Comparison of ENCODE assay signal across 27 mouse cellular contexts in the genomic region with DNA sequence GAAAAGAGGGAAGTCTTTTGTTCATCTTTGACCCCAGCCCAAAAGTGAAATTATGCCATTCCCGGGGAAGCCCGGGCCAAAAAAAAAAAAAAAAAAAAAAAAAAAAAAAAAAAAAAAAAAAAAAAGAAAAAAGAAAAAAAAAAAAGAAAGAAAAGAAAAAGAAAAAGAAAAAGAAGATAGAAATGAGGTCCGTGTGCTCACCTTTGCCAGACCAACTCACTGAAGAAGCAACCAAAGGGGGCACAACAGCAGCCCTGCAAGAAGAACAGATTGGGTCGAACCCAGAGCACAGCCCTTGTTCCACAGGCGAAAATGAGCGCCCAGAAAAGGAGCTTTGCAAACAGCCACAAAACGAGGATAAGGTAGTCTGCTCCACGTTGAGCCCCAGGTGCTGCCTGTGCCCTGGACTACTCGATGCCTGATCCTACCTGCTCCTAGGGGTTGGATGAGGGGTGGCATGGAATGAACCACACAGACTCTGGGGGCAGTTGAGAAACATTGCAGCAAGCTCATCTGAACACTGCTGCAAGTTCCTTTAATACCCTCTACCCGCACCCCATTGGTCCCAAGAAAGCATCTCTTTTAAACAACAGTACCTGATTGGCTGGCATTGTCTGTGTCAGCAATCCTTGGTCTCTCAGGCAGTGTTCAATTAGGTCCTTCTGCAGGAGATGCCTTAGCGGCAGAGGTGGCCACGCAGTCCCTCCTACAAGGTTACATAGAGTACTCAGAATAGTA. TPM values are rescaled to one million over a fixed set of nuclear protein-coding genes. Genes with fewer than 3 reads are reported as not detected.
A peak's percentile ranks its signal among the peaks of the same experiment; 100 is the strongest.
DNase-seq lines count a peak whose midpoint lies in the region; ATAC-seq and TF ChIP-seq lines count a peak whose summit lies in the region.
"Had no signal": no experiment of that assay in that cellular context is flagged by ENCODE, and none has a peak within 500 bp of the region (broad histone marks: within the 10 kb centered on the region; RNA-seq: fewer than 3 reads in every experiment).

No protein-coding gene starts in this region.

- peaks cover 6% of the 10 kb centered on the region; the same call in 1 of the 2 replicates for H3K9me3 ChIP-seq in liver, embryonic 11.5 days (ENCODE audit: control insufficient read depth, low read length)
- H3K9me3 ChIP-seq in liver, postnatal 0 days (ENCODE audit: low read length), result no peaks in the 10 kb centered on the region
- no peaks in the 10 kb centered on the region for H3K9me3 ChIP-seq in MEL (replicated peaks; ENCODE audit: insufficient read depth, low read length)
- H3K9me3 ChIP-seq: embryonic facial prominence, embryonic 10.5 days; embryonic facial prominence, embryonic 15.5 days; forebrain, embryonic 13.5 days; hindbrain, embryonic 12.5 days; intestine, embryonic 15.5 days; limb, embryonic 10.5 days; limb, embryonic 15.5 days; midbrain, embryonic 13.5 days had no signal

- TF ChIP-seq CTCF in liver, postnatal 0 days (IDR thresholded peaks at IDR 0.05; ENCODE audit: low read depth), result no peak
- TF ChIP-seq CTCF in MEL (IDR thresholded peaks at IDR 0.05 in 2 of 3, conservative IDR thresholded peaks at IDR 0.05 in 1 of 3; ENCODE audit: control insufficient read depth in 1 of 3, insufficient read depth in 1 of 3, low read depth in 2 of 3, low read length in 3 of 3, poor library complexity in 1 of 3, severe bottlenecking in 1 of 3), result no peak

- no peaks in the 10 kb centered on the region for H3K79me2 ChIP-seq in MEL (ENCODE audit: control insufficient read depth, insufficient read depth, low read length, poor library complexity)

- no peak overlapping the region for H3K27ac ChIP-seq in liver, embryonic 11.5 days (ENCODE audit: low read depth, low read length)
- no peak overlapping the region for H3K27ac ChIP-seq in liver, postnatal 0 days (ENCODE audit: low read depth)
- no peak overlapping the region for H3K27ac ChIP-seq in MEL (ENCODE audit: control insufficient read depth, low read depth, low read length)
- H3K27ac ChIP-seq: embryonic facial prominence, embryonic 10.5 days; embryonic facial prominence, embryonic 15.5 days; forebrain, embryonic 13.5 days; hindbrain, embryonic 12.5 days; hindbrain, postnatal 0 days; intestine, embryonic 15.5 days; kidney, postnatal 0 days; limb, embryonic 10.5 days; limb, embryonic 15.5 days; liver, embryonic 14.5 days; midbrain, embryonic 13.5 days had no signal

- no peak for DNase-seq in liver, embryonic 11.5 days (ENCODE audit: low spot score)
- DNase-seq in liver, postnatal 0 days, result no peak
- DNase-seq in A20 (ENCODE audit: low read depth, low spot score) (peak; percentile 91), MEL (ENCODE audit: low read depth, low spot score) (peak; percentile 92), ZHBTc4 (ENCODE audit: low read depth, low spot score) (peak; percentile 6)
- DNase-seq in adrenal gland, adult 8-10 months, result no peak
- DNase-seq in cerebellum, postnatal 14 days, result no peak
- no peak for DNase-seq in thymus, postnatal 14 days
- DNase-seq: cerebellum, adult 11-12 months; cerebellum, adult 9-11 months; gastrocnemius, postnatal 10 days; heart, postnatal 14 days; kidney, adult 8-10 months; lung, embryonic 14.5 days; lung, postnatal 14 days; thymus, postnatal 36 days had no signal

- H3K27me3 ChIP-seq in liver, embryonic 11.5 days (replicated peaks; ENCODE audit: control insufficient read depth, insufficient read depth, low read length), result no peaks in the 10 kb centered on the region
- H3K27me3 ChIP-seq in liver, postnatal 0 days (ENCODE audit: insufficient read depth, low read length), result no peaks in the 10 kb centered on the region
- H3K27me3 ChIP-seq in MEL (ENCODE audit: control insufficient read depth in 1 of 2, insufficient read depth in 2 of 2, low read length in 2 of 2), result no peaks in the 10 kb centered on the region
- H3K27me3 ChIP-seq: embryonic facial prominence, embryonic 15.5 days; forebrain, embryonic 13.5 days; hindbrain, embryonic 12.5 days; intestine, embryonic 15.5 days; limb, embryonic 15.5 days; midbrain, embryonic 13.5 days had no signal

- TF ChIP-seq POLR2A in MEL (IDR thresholded peaks at IDR 0.05; ENCODE audit: control insufficient read depth in 1 of 2, insufficient read depth in 1 of 2, low read depth in 1 of 2, low read length in 2 of 2, poor library complexity in 1 of 2), result peak; percentile 57 to 80

- no peak overlapping the region for H3K9ac ChIP-seq in liver, embryonic 11.5 days (ENCODE audit: low read depth, low read length)
- no peak overlapping the region for H3K9ac ChIP-seq in liver, postnatal 0 days (replicated peaks)
- peak overlapping the region; percentile 55 for H3K9ac ChIP-seq in MEL (ENCODE audit: control insufficient read depth, low read depth, low read length, poor library complexity, severe bottlenecking)
- H3K9ac ChIP-seq: embryonic facial prominence, embryonic 15.5 days; forebrain, embryonic 13.5 days; hindbrain, embryonic 12.5 days; intestine, embryonic 15.5 days; limb, embryonic 15.5 days; liver, embryonic 14.5 days; lung, embryonic 14.5 days; midbrain, embryonic 13.5 days had no signal

- H3K36me3 ChIP-seq in liver, embryonic 11.5 days (ENCODE audit: control insufficient read depth, insufficient read depth, low read length), result no peaks in the 10 kb centered on the region
- H3K36me3 ChIP-seq in liver, postnatal 0 days (replicated peaks; ENCODE audit: insufficient read depth, low read length), result no peaks in the 10 kb centered on the region
- no peaks in the 10 kb centered on the region; a peak in 2 of 4 replicates for H3K36me3 ChIP-seq in MEL (ENCODE audit: control insufficient read depth in 1 of 2, insufficient read depth in 2 of 2, low read length in 2 of 2)
- H3K36me3 ChIP-seq: embryonic facial prominence, embryonic 10.5 days; embryonic facial prominence, embryonic 15.5 days; hindbrain, embryonic 12.5 days; intestine, embryonic 15.5 days; limb, embryonic 10.5 days; limb, embryonic 15.5 days; midbrain, embryonic 13.5 days had no signal

- no peaks in the 10 kb centered on the region for H3K4me1 ChIP-seq in liver, embryonic 11.5 days (replicated peaks; ENCODE audit: control insufficient read depth, insufficient read depth, low read length)
- no peaks in the 10 kb centered on the region for H3K4me1 ChIP-seq in liver, postnatal 0 days (ENCODE audit: insufficient read depth)
- peaks cover 0 to 5% of the 10 kb centered on the region in 2 experiments; a peak in 1 of 4 replicates for H3K4me1 ChIP-seq in MEL (ENCODE audit: control insufficient read depth in 1 of 2, insufficient read depth in 2 of 2, low read length in 2 of 2)
- H3K4me1 ChIP-seq: embryonic facial prominence, embryonic 10.5 days; embryonic facial prominence, embryonic 15.5 days; forebrain, embryonic 13.5 days; hindbrain, embryonic 12.5 days; intestine, embryonic 15.5 days; limb, embryonic 10.5 days; limb, embryonic 15.5 days; midbrain, embryonic 13.5 days had no signal

- peak; percentile 18; the same call in 1 of the 2 replicates for ATAC-seq in liver, embryonic 11.5 days (replicated peaks; ENCODE audit: low FRiP score)
- ATAC-seq in liver, postnatal 0 days, result no peak
- ATAC-seq: forebrain, embryonic 13.5 days; hindbrain, postnatal 0 days; intestine, embryonic 15.5 days; midbrain, embryonic 13.5 days had no signal

- 74% methylated on average over 10 of the region's 12 CpGs for WGBS in liver, embryonic 11.5 days
- 77% methylated on average over 10 of the region's 12 CpGs for WGBS in liver, postnatal 0 days (ENCODE audit: insufficient replicate concordance)

- TF ChIP-seq RAD21 in MEL (IDR thresholded peaks at IDR 0.05; ENCODE audit: low read depth, low read length), result no peak

- TF ChIP-seq EP300 in liver, postnatal 0 days (IDR thresholded peaks at IDR 0.05; ENCODE audit: low read depth), result no peak
- TF ChIP-seq EP300 in MEL (IDR thresholded peaks at IDR 0.05; ENCODE audit: low read depth in 1 of 2, low read length in 2 of 2), result no peak

- H3K4me2 ChIP-seq in liver, embryonic 11.5 days, result no peak overlapping the region
- no peak overlapping the region for H3K4me2 ChIP-seq in liver, postnatal 0 days (ENCODE audit: low read depth, low read length)
- H3K4me2 ChIP-seq: embryonic facial prominence, embryonic 15.5 days; forebrain, embryonic 13.5 days; hindbrain, embryonic 12.5 days; intestine, embryonic 15.5 days; limb, embryonic 15.5 days; lung, embryonic 14.5 days; midbrain, embryonic 13.5 days had no signal

- no peak overlapping the region for H3K4me3 ChIP-seq in liver, embryonic 11.5 days (ENCODE audit: low read depth, low read length)
- no peak overlapping the region for H3K4me3 ChIP-seq in liver, postnatal 0 days (ENCODE audit: low read depth, low read length)
- peak overlapping the region; percentile 71 to 79 for H3K4me3 ChIP-seq in MEL (ENCODE audit: control insufficient read depth in 1 of 2, insufficient read depth in 1 of 2, low read depth in 2 of 2, low read length in 2 of 2)
- H3K4me3 ChIP-seq: embryonic facial prominence, embryonic 10.5 days; embryonic facial prominence, embryonic 15.5 days; forebrain, embryonic 13.5 days; hindbrain, embryonic 12.5 days; intestine, embryonic 15.5 days; limb, embryonic 10.5 days; limb, embryonic 15.5 days; midbrain, embryonic 13.5 days had no signal

TF ChIP-seq in MEL, 35 proteins besides CTCF, POLR2A, EP300 and RAD21:
- TF ChIP-seq SIN3A (IDR thresholded peaks at IDR 0.05; ENCODE audit: low read length) (no peak), TBP (IDR thresholded peaks at IDR 0.05; ENCODE audit: low read depth, low read length) (peak; percentile 97), NELFE (IDR thresholded peaks at IDR 0.05; ENCODE audit: low read depth, low read length) (peak; percentile 39; the same call in 1 of the 2 replicates)
TF ChIP-seq in MEL: peak in this region for 2.

RNA-seq across cellular contexts. Expression of a gene that starts 45.1 kb away (rescaled TPM):
- 5.9 and 7.1 TPM in 2 replicates for polyA plus RNA-seq in liver, embryonic 11.5 days (2014; fragmentation: Nextera tagmentation; extraction: Ambion mirVana)
- 7.7 and 8.0 TPM in 2 replicates for polyA plus RNA-seq in liver, postnatal 0 days (2015; fragmentation: Nextera tagmentation; extraction: Ambion mirVana)
- 24.3 and 24.9 TPM in 2 replicates for total RNA-seq in MEL (2012; rRNA removed)
- 10 to 100 TPM; 29.7 to 43.1 TPM for polyA plus RNA-seq in MEL (2012; ENCODE audit: insufficient read depth in 1 of 2, insufficient read length in 2 of 2, low read depth in 1 of 2, low replicate concordance in 2 of 2, missing spikeins in 1 of 2)
- total RNA-seq in adrenal gland, adult 8-10 months (2022), result 1 to 10 TPM; 2.1 to 2.8 (median 2.3) TPM

Comparison
In these comparisons a context has a peak if more than half of its experiments do, and no peak if none do; other contexts are left out.
1. DNase-seq: peak in A20 (single experiment), MEL (single experiment) and ZHBTc4 (single experiment); none in liver, embryonic 11.5 days (single experiment), liver, postnatal 0 days (single experiment), adrenal gland, adult 8-10 months (single experiment), cerebellum, postnatal 14 days (0 of 2) and thymus, postnatal 14 days (single experiment).
2. H3K4me3 ChIP-seq: peak in MEL (2 of 2); none in liver, embryonic 11.5 days (single experiment) and liver, postnatal 0 days (single experiment).